8 mouse cellular contexts compared by ENCODE assay signal in the genomic region with DNA sequence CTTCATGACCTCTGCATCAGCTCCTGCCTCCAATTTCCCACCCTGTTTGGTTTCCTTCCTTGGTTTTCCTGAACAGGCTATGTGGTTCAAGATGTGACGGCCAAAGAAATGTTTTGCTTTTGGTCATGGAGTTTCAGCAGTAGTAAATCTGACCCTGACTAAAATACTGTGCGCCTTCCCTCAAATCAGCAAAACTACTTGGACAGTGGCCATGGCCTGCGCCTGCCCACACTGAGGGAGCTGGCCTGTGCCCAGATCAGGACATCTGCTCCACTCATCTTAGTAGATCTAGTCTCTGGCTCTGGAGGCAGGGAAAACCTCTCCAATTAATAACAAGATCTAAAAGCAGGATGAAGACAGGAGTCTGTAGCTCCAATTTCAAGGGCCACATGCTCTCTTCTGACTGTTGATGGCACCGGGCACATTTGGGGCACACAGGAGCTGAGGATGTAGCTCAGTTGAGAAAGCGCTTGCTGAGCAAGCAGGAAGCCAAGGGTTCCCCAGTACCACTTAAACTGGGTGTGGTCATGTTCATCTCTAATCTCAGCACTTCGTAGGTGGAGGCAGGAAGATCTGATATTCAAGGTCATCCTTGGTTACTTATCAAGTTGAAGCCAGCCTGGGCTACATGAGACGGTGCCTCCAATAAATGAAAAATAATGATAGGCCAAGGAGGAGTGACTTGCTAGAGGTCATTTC.
A peak's percentile ranks its signal among the peaks of the same experiment; 100 is the strongest.
DNase-seq lines count a peak whose midpoint lies in the region; ATAC-seq and TF ChIP-seq lines count a peak whose summit lies in the region.

No protein-coding gene starts in this region.

- H3K36me3 ChIP-seq in kidney, postnatal 0 days (ENCODE audit: insufficient read depth, low read length): 0 out of 2 replicates have a peak, but pooled peaks cover 4% of the 10 kb centered on the region
- H3K36me3 ChIP-seq in hindbrain, embryonic 16.5 days (ENCODE audit: control insufficient read depth, insufficient read depth, low read length): no peaks in the 10 kb centered on the region

- TF ChIP-seq CTCF in kidney, postnatal 0 days (IDR thresholded peaks at IDR 0.05; ENCODE audit: low read depth): no peak

- no peak overlapping the region for H3K4me2 ChIP-seq in kidney, postnatal 0 days (ENCODE audit: low read length)
- no peak overlapping the region for H3K4me2 ChIP-seq in hindbrain, embryonic 16.5 days (ENCODE audit: low read length)

- no peak for ATAC-seq in kidney, postnatal 0 days (replicated peaks; ENCODE audit: low FRiP score, low read depth)
- no peak for ATAC-seq in hindbrain, embryonic 16.5 days

- no peak overlapping the region for H3K9ac ChIP-seq in kidney, postnatal 0 days (ENCODE audit: low read depth, low read length)
- H3K9ac ChIP-seq in hindbrain, embryonic 16.5 days (ENCODE audit: low read depth, low read length): no peak overlapping the region

- no peaks in the 10 kb centered on the region for H3K27me3 ChIP-seq in kidney, postnatal 0 days (ENCODE audit: insufficient read depth, low read length)
- no peaks in the 10 kb centered on the region for H3K27me3 ChIP-seq in hindbrain, embryonic 16.5 days (replicated peaks; ENCODE audit: control insufficient read depth, insufficient read depth, low read length)

- no peak overlapping the region for H3K4me3 ChIP-seq in kidney, postnatal 0 days (replicated peaks; ENCODE audit: low read depth, low read length)
- H3K4me3 ChIP-seq in hindbrain, embryonic 16.5 days (ENCODE audit: low read length): no peak overlapping the region

- DNase-seq in frontal cortex, postnatal 36 days (ENCODE audit: low spot score in 2 of 2): peak; percentile 48 to 61
- no peak for DNase-seq in frontal cortex, postnatal 25 days (ENCODE audit: low spot score in 2 of 2)
- DNase-seq in Muller cell, postnatal 12 days (ENCODE audit: inconsistent ontology term): peak; percentile 45
- DNase-seq in cerebellum, postnatal 36 days: peak; percentile 86
- peak; percentile 61 for DNase-seq in kidney, postnatal 0 days (ENCODE audit: low spot score)
- peak; percentile 84 for DNase-seq in ovary, adult 18-20 months (ENCODE audit: low spot score)
- DNase-seq in yolk sac, embryonic 10.5 days (ENCODE audit: low spot score): no peak

- no peak overlapping the region for H3K27ac ChIP-seq in kidney, postnatal 0 days
- no peak overlapping the region for H3K27ac ChIP-seq in hindbrain, embryonic 16.5 days (ENCODE audit: low read depth, low read length)

- H3K9me3 ChIP-seq in kidney, postnatal 0 days (replicated peaks; ENCODE audit: low read length): no peaks in the 10 kb centered on the region
- H3K9me3 ChIP-seq in hindbrain, embryonic 16.5 days (ENCODE audit: control insufficient read depth, low read length): no peaks in the 10 kb centered on the region

- WGBS in kidney, postnatal 0 days: 62% methylated on average over 7 of the region's 7 CpGs
- WGBS in hindbrain, embryonic 16.5 days: 74% methylated on average over 7 of the region's 7 CpGs

- H3K4me1 ChIP-seq in kidney, postnatal 0 days (replicated peaks; ENCODE audit: insufficient read depth, low read length): 0 out of 2 replicates have a peak, but pooled peaks cover 3% of the 10 kb centered on the region
- H3K4me1 ChIP-seq in hindbrain, embryonic 16.5 days (ENCODE audit: control insufficient read depth, insufficient read depth, low read depth, low read length): no peaks in the 10 kb centered on the region

Comparison
In these comparisons a context has a peak if more than half of its experiments do, and no peak if none do; other contexts are left out.
1. DNase-seq: peak in frontal cortex, postnatal 36 days (2 of 2), Muller cell, postnatal 12 days (single experiment), cerebellum, postnatal 36 days (2 of 2), kidney, postnatal 0 days (single experiment) and ovary, adult 18-20 months (single experiment); none in frontal cortex, postnatal 25 days (0 of 2) and yolk sac, embryonic 10.5 days (single experiment).